Mouse (Mus musculus) kidney, adult 2 months (tissue): ENCODE data around the gene Atg4d. TPM values are rescaled to one million over a fixed set of nuclear protein-coding genes. Genes with fewer than 3 reads are reported as not detected.
"Not testable (repeated sequence)": the region's sequence is repeated elsewhere in the genome, so short reads cannot be mapped to it uniquely, and the experiment has no call there.

ENCODE experiments used
- DNase-seq: peaks from one replicate; pipeline ENCODE4 v3.0.0; 2021
- H3K27ac ChIP-seq: fragments of 200-500 bp; 2 replicates; pipeline ENCODE4 v1.5.1; 2012; ENCODE audit warnings: low read depth, low read length, control low read depth, inconsistent platforms; ENCODE audit not compliant: insufficient read depth
- H3K27me3 ChIP-seq: fragments of 200-500 bp; replicated peaks from 2 replicates; pipeline ENCODE4 v1.6.1; 2012; ENCODE audit warnings: mild to moderate bottlenecking, moderate library complexity, low read length, inconsistent platforms; ENCODE audit not compliant: control insufficient read depth, insufficient read depth
- H3K36me3 ChIP-seq: fragments of 200-500 bp; 2 replicates; pipeline ENCODE4 v1.6.1; 2012; ENCODE audit warnings: mild to moderate bottlenecking, moderate library complexity, low read length, inconsistent platforms; ENCODE audit not compliant: control insufficient read depth, insufficient read depth
- H3K4me1 ChIP-seq: fragments of 200-500 bp; 2 replicates; pipeline ENCODE4 v1.6.1; 2011; ENCODE audit warnings: low read length; ENCODE audit not compliant: control insufficient read depth, insufficient read depth
- H3K4me3 ChIP-seq: fragments of 200-500 bp; 2 replicates; pipeline ENCODE4 v1.5.1; 2011; ENCODE audit warnings: mild to moderate bottlenecking, low read depth, low read length, control low read depth; ENCODE audit not compliant: insufficient read depth
- CTCF ChIP-seq: fragments of 200-500 bp; conservative IDR thresholded peaks from 2 replicates; pipeline ENCODE4 v1.5.1; 2011; ENCODE audit warnings: low read depth, mild to moderate bottlenecking, control low read depth, low read length, moderate library complexity, mixed read lengths; ENCODE audit not compliant: insufficient read depth, insufficient read length
- POLR2A ChIP-seq: fragments of 200-500 bp; IDR thresholded peaks from one replicate; pipeline ENCODE4 v1.6.1; 2011; ENCODE audit warnings: low read depth, low read length, control low read depth
- WGBS: fragments of 180-500 bp; shearing (Covaris S2); methylation state at CpG from one replicate; pipeline ENCODE4 v1.1.7; 2018; 5-methylcytosine and 5-hydroxymethylcytosine counted together
- polyA plus RNA-seq: library from polyadenylated mRNA; depleted of rRNA; stranded (reverse); fragments of >200 nt; gene quantifications from 2 replicates; pipeline ENCODE4 v1.2.3, GENCODE M21; 2012; rRNA removed

Gene Atg4d
- polyA plus RNA-seq = 67.0 and 71.9 TPM in 2 replicates

DNA sequence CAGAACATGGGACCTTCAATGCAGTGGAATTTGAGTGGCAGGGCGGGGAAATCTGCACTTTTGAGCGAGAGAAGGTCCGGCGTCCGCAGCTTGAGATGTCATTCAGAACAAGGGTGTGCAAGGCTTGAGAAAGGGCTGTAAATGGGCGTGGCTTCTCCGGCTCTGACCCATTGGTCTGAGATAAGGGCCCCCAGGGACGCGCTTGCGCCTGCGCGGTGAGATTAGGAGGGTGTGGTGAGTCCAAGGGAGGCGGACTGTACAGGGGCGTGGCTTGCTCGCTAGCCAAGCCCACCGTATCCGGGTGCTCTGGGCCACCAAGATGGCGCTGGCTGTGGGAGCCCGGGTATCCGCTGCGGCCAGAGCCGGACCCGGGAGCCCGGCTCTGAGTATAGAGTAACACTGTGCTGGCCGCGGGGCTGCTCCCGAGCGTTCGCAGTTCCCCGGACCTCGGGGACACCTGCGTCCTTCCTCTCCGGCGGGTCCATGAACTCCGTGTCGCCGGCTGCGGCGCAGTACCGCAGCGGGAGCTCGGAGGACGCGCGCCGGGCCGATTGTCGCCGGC is at the start of gene Atg4d:
Atg4d (plus strand) TSS at position 294 of the 562 bp plus-strand sequence.
- Histone ChIP-seq H3K4me3 (peak within 1 kb of the TSS; percentile 97), H3K36me3 (peaks cover 3% of the 10 kb centered on the region), H3K27me3 (no peaks in the 10 kb centered on the region), H3K4me1 (peaks cover 9% of the 10 kb centered on the region; the same call in 1 of the 2 replicates), H3K27ac (peak within 1 kb of the TSS; percentile 97)
- no peak for TF ChIP-seq CTCF
- no peak for TF ChIP-seq POLR2A
- WGBS = 0% methylated on average over 49 of the region's 49 CpGs
- DNase-seq = peak; percentile 99

DNA sequence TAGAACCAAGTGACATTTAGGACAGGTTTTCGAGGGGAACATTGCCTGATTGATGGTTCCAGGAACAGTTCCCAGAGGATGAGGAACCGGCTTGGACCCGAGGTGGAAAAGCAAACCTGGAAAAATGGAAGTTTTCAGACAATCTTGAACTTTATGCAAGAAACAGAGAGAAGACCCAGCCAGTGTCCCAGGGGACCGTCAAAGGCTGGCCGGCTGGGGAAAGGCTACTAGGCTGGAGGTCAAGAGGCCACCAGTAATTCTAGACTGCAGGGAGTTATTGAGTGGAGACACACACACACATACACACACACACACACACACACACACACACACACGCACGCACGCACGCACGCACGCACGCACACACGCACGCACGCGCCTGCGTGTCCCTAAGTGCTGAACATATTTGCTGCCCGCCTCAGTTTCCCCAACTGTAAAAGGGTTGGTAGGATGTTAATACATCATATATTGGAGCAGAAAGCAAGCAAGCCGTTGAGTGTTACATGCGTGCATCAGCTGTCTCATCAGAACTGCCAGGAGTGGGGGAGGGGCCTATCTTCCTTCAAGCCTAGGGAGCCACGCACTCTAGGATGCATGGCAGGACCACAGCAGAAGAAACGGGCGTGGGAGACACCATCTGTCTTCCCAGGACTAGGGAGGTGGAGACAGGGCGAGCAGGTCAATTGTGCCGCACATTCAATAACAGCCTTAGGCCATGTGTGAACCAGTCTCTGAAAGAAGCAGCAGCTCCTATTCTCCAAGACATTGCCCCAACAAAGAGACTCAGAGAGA is 48.8 kb upstream of the Atg4d start:
- no peak for DNase-seq
- 58% methylated on average over 25 of the region's 25 CpGs for WGBS
- Histone ChIP-seq H3K4me1 (peaks cover 5% of the 10 kb centered on the region; the same call in 1 of the 2 replicates), H3K4me3 (no peak overlapping the region), H3K27me3 (no peaks in the 10 kb centered on the region), H3K27ac (no peak overlapping the region), H3K36me3 (no peaks in the 10 kb centered on the region)
- TF ChIP-seq POLR2A (no peak), CTCF (no peak)

- no peaks in the 10 kb centered on the region for H3K27me3 ChIP-seq
- no peaks in the 10 kb centered on the region for H3K36me3 ChIP-seq
- no peak for TF ChIP-seq CTCF
- no peak for TF ChIP-seq POLR2A
- no peak for DNase-seq
- H3K4me3 ChIP-seq = no peak overlapping the region
- H3K4me1 ChIP-seq = peaks cover 5% of the 10 kb centered on the region; the same call in 1 of the 2 replicates
- WGBS = 55% methylated on average over 3 of the region's 3 CpGs
- H3K27ac ChIP-seq = no peak overlapping the region
Measured at GRCm38 (mm10) chr9:21219820-21220219, 45.3 kb upstream of the Atg4d start.

- peak; percentile 98 for DNase-seq
- 5% methylated on average over 21 of the region's 21 CpGs for WGBS
- TF ChIP-seq CTCF (peak; percentile 91), POLR2A (no peak)
- no peaks in the 10 kb centered on the region for H3K27me3 ChIP-seq
- H3K36me3 ChIP-seq = no peaks in the 10 kb centered on the region
- peak overlapping the region; percentile 4 for H3K4me3 ChIP-seq
- peak overlapping the region; percentile 86 for H3K27ac ChIP-seq
- H3K4me1 ChIP-seq = peaks cover 5% of the 10 kb centered on the region; the same call in 1 of the 2 replicates
Measured at GRCm38 (mm10) chr9:21220490-21221382, 44.4 kb upstream of the Atg4d start.

- Histone ChIP-seq H3K36me3 (no peaks in the 10 kb centered on the region), H3K27me3 (no peaks in the 10 kb centered on the region), H3K4me3 (no peak overlapping the region), H3K27ac (no peak overlapping the region), H3K4me1 (peaks cover 5% of the 10 kb centered on the region; the same call in 1 of the 2 replicates)
- 16% methylated on average over 7 of the region's 7 CpGs for WGBS
- peak; percentile 80 for DNase-seq
- TF ChIP-seq POLR2A = no peak
- TF ChIP-seq CTCF = peak; percentile 56
Measured at GRCm38 (mm10) chr9:21221383-21221929, 43.6 kb upstream of the Atg4d start.

DNA sequence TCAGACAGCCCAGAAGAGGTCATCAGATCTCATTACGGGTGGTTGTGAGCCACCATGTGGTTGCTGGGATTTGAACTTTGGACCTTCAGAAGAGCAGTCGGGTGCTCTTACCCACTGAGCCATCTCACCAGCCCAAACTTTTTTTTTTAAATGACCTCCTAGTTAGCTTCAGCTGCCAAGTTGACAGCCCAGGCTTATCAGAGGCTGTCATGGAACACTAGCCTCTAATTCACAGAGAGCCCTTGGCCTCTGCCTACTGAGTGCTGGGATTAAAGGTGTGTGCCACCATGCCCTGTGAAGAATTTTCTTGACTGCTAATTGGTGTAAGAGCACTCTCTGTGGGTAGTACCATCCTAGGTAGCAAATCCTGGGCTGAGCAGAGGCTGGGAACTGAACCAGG is 41.6 kb upstream of the Atg4d start:
- not testable (repeated sequence) for H3K36me3 ChIP-seq, H3K27me3 ChIP-seq, H3K27ac ChIP-seq, DNase-seq, H3K4me1 ChIP-seq, H3K4me3 ChIP-seq
- 39% methylated on average over 2 of the region's 2 CpGs for WGBS
